Mouse (Mus musculus) CH12.LX (cell line): ENCODE data around the gene Hic2. TPM values are rescaled to one million over a fixed set of nuclear protein-coding genes. Genes with fewer than 3 reads are reported as not detected.

ENCODE experiments used
- DNase-seq: peaks from one replicate; pipeline ENCODE4 v3.0.0-alpha.2; 2013; ENCODE audit errors: extremely low read depth
- H3K27ac ChIP-seq: 2 replicates; pipeline ENCODE4 v1.5.1; 2012; ENCODE audit warnings: low read depth, mild to moderate bottlenecking, control low read depth, moderate library complexity; ENCODE audit not compliant: insufficient read depth
- H3K27me3 ChIP-seq: replicated peaks from 2 replicates; pipeline ENCODE3; 2012; ENCODE audit warnings: inconsistent platforms
- H3K36me3 ChIP-seq, 2 experiments: replicated peaks in 1 of 2; 2 replicates each; pipeline versions ENCODE3 to v1.6.1; 2012; ENCODE audit warnings: inconsistent platforms in 1 of 2, low read length in 1 of 2, mild to moderate bottlenecking in 1 of 2, mixed read lengths in 1 of 2, moderate library complexity in 1 of 2; ENCODE audit not compliant: control insufficient read depth in 1 of 2, insufficient read depth in 1 of 2
- H3K4me1 ChIP-seq, 2 experiments: 2 replicates each; pipeline ENCODE4 v1.6.1; 2012; ENCODE audit warnings: inconsistent platforms in 1 of 2, moderate library complexity in 1 of 2; ENCODE audit not compliant: insufficient read depth in 2 of 2, control insufficient read depth in 1 of 2
- H3K4me2 ChIP-seq: 2 replicates; pipeline ENCODE4 v1.6.1; 2012; ENCODE audit warnings: low read depth, mild to moderate bottlenecking, control low read depth; ENCODE audit not compliant: poor library complexity, insufficient read depth, severe bottlenecking
- H3K4me3 ChIP-seq, 3 experiments: fragments of 150-350 bp in 1 of 3; sonication (generic) in 1 of 3; replicated peaks in 1 of 3; 2 replicates each; pipeline versions ENCODE3 to v1.5.1; 2011 to 2012; ENCODE audit warnings: low read depth in 2 of 3, low read length in 2 of 3, mild to moderate bottlenecking in 2 of 3, moderate library complexity in 2 of 3, control low read depth in 1 of 3, improper control_type of control experiment in 1 of 3, inconsistent platforms in 1 of 3, mixed read lengths in 1 of 3; ENCODE audit not compliant: poor library complexity in 1 of 3
- H3K79me2 ChIP-seq: replicated peaks from 2 replicates; pipeline ENCODE4 v1.6.1; 2012; ENCODE audit warnings: mild to moderate bottlenecking, moderate library complexity; ENCODE audit not compliant: control insufficient read depth, poor library complexity, insufficient read depth, severe bottlenecking; ENCODE audit errors: extremely low read depth
- H3K9ac ChIP-seq: 2 replicates; pipeline ENCODE4 v1.6.1; 2012; ENCODE audit warnings: low read depth, mild to moderate bottlenecking, control low read depth, moderate library complexity; ENCODE audit not compliant: insufficient read depth
- H3K9me3 ChIP-seq: replicated peaks from 2 replicates; pipeline ENCODE3; 2012; ENCODE audit warnings: low read length, inconsistent platforms, mixed read lengths
- BHLHE40 ChIP-seq: IDR thresholded peaks from 2 replicates; pipeline ENCODE4 v1.6.1; 2011; ENCODE audit warnings: mild to moderate bottlenecking, low read depth, low read length, improper control_type of control experiment
- E2F4 ChIP-seq: IDR thresholded peaks from 2 replicates; pipeline ENCODE4 v1.6.1; 2011; ENCODE audit warnings: low read depth, low read length, improper control_type of control experiment; ENCODE audit not compliant: insufficient replicate concordance
- ETS1 ChIP-seq: conservative IDR thresholded peaks from 2 replicates; pipeline ENCODE4 v1.6.1; 2012; ENCODE audit warnings: low read depth, mild to moderate bottlenecking, inconsistent platforms, low read length, improper control_type of control experiment, moderate library complexity
- GABPA ChIP-seq: IDR thresholded peaks from 2 replicates; pipeline ENCODE4 v1.6.1; 2012; ENCODE audit warnings: low read depth, low read length, improper control_type of control experiment, inconsistent platforms; ENCODE audit not compliant: insufficient replicate concordance
- MAZ ChIP-seq: IDR thresholded peaks from 2 replicates; pipeline ENCODE4 v1.6.1; 2012; ENCODE audit warnings: low read depth, mild to moderate bottlenecking, inconsistent platforms, low read length, improper control_type of control experiment, moderate library complexity
- MYC ChIP-seq: IDR thresholded peaks from 2 replicates; pipeline ENCODE4 v1.6.1; 2011; ENCODE audit warnings: low read depth, mild to moderate bottlenecking, improper control_type of control experiment, low read length
- NRF1 ChIP-seq: IDR thresholded peaks from 2 replicates; pipeline ENCODE4 v1.6.1; 2014; ENCODE audit warnings: low read depth, mild to moderate bottlenecking, inconsistent platforms, low read length, improper control_type of control experiment, moderate library complexity
- PAX5 ChIP-seq: IDR thresholded peaks from 2 replicates; pipeline ENCODE4 v1.6.1; 2012; ENCODE audit warnings: low read length, inconsistent platforms, mixed read lengths
- RAD21 ChIP-seq: IDR thresholded peaks from 2 replicates; pipeline ENCODE4 v1.6.1; 2011; ENCODE audit warnings: low read depth, mild to moderate bottlenecking, low read length, improper control_type of control experiment, moderate library complexity
- RCOR1 ChIP-seq: conservative IDR thresholded peaks from 2 replicates; pipeline ENCODE4 v1.6.1; 2012; ENCODE audit warnings: low read depth, mild to moderate bottlenecking, inconsistent platforms, low read length, improper control_type of control experiment
- SIN3A ChIP-seq: IDR thresholded peaks from 2 replicates; pipeline ENCODE4 v1.6.1; 2012; ENCODE audit warnings: low read length, improper control_type of control experiment, inconsistent platforms
- TBP ChIP-seq: conservative IDR thresholded peaks from 2 replicates; pipeline ENCODE4 v1.6.1; 2011; ENCODE audit warnings: low read depth, low read length, improper control_type of control experiment
- TCF12 ChIP-seq: IDR thresholded peaks from 2 replicates; pipeline ENCODE4 v1.6.1; 2014; ENCODE audit warnings: low read depth, mild to moderate bottlenecking, inconsistent platforms, low read length, improper control_type of control experiment
- UBTF ChIP-seq: IDR thresholded peaks from 2 replicates; pipeline ENCODE4 v1.6.1; 2012; ENCODE audit warnings: low read depth, mild to moderate bottlenecking, inconsistent platforms, low read length, improper control_type of control experiment, moderate library complexity
- ZMIZ1 ChIP-seq: IDR thresholded peaks from 2 replicates; pipeline ENCODE4 v1.6.1; 2012; ENCODE audit warnings: low read depth, mild to moderate bottlenecking, inconsistent platforms, low read length, improper control_type of control experiment
- ZNF384 ChIP-seq: IDR thresholded peaks from 2 replicates; pipeline ENCODE4 v1.6.1; 2012; ENCODE audit warnings: low read depth, low read length, improper control_type of control experiment, inconsistent platforms
- dilution Hi-C: fragments of 300-500 bp; cut with MboI; formaldehyde crosslinking; loops from 2 replicates; pipeline ENCODE4 v1.14.3; 2020; ENCODE audit warnings: low sequenced_read_pairs; ENCODE audit not compliant: extremely low pct_unique_long_range_greater_than_20kb, extremely low pct_ligation_motif_present
- in situ Hi-C: fragments of 300-500 bp; cut with MboI; formaldehyde crosslinking; loops from 3 replicates; pipeline ENCODE4 v1.14.3; 2019; ENCODE audit warnings: low sequenced_read_pairs, low pct_ligation_motif_present, low pct_unique_long_range_greater_than_20kb, mixed read lengths
- polyA plus RNA-seq: library from polyadenylated mRNA; unstranded; fragments of >175 nt; gene quantifications from 2 replicates; pipeline ENCODE4 v1.2.1, GENCODE M21; 2012; ENCODE audit warnings: low read depth; ENCODE audit not compliant: insufficient read length
- total RNA-seq, 2 experiments: library from RNA; depleted of rRNA; stranded (reverse); fragments of 300-350 nt in 1 of 2; fragments of >200 nt in 1 of 2; gene quantifications; 2 replicates each; pipeline ENCODE4 v1.2.3; 2012 to 2014

Gene Hic2
- total and polyA plus RNA-seq, 3 experiments: 6.2 to 9.6 (median 8.1) TPM

DNA sequence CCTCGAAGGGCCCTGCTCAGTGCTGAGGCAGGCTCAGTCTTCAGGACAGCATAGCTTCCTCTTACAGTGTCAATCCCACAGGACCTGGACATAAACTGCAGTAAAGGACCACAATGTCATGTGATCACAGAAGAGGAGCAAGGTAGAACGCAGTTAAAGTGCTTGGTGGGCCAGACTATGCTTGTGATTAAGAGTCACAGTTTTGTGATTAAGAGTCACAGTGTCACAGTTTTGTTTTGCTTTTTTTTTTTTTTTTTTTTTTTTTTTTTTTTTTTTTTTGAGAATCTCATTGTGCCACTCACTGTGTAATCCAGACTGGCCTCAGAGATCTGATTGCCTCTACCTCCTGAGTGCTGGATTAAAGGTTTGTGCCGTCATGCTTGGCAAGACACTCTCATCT lies 32.7 kb downstream of the Hic2 start:
- no peak for DNase-seq
- Histone ChIP-seq H3K9me3 (peaks cover 6% of the 10 kb centered on the region), H3K9ac (no peak overlapping the region), H3K4me1 (peaks cover under 1 to 8% of the 10 kb centered on the region in 2 experiments; a peak in 2 of 4 replicates), H3K4me2 (no peak overlapping the region), H3K36me3 (peaks cover 8 to 17% of the 10 kb centered on the region in 2 experiments), H3K27ac (no peak overlapping the region), H3K79me2 (no peaks in the 10 kb centered on the region), H3K27me3 (no peaks in the 10 kb centered on the region), H3K4me3 (no peak overlapping the region)
- in situ Hi-C loops (no loop called here), dilution Hi-C loops (no loop called here)
- TF ChIP-seq ZNF384 (peak; percentile 51; the same call in 1 of the 2 replicates), SIN3A (no peak)

DNA sequence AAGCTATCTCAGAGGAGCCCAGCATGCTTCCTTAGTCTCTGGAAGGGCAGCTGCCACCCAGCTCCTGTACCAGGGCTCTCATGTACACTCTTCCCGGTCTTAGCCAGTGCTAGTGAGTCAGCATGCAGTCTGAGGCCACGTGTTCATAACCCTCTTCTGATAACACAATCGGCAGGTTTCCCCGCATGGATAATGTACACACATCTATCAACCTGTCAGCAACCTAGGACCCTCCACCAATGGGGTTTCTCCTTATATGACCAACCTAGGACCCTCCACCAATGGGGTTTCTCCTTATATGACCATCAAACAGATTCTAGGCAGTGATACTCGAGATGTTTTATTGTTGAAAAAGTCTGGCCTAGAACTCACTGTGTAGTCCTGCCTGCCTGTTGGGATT lies 34.6 kb downstream of the Hic2 start:
- no peaks in the 10 kb centered on the region for H3K79me2 ChIP-seq
- peaks cover 0 to 7% of the 10 kb centered on the region in 2 experiments; a peak in 1 of 4 replicates for H3K4me1 ChIP-seq

DNA sequence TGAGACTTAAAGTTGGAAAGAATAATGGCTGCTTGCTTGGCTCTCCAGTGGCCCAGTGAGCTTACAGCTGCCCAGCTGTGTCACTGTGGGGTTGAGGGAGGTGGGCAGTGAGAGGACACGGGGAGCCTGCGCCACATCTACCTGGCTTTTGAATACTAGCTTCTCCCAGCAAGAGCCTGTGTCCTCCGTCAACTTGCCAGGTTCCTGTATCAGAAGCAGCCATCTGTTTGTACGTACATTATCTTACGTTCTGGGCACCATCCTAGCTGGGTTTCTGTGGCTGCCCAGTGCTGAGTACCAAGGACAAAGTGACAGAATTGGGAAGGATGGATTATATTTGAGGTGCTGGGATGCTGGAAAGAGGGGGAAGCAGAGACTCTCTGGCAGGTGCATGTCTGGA lies 36.5 kb downstream of the Hic2 start:
- peaks cover 2% of the 10 kb centered on the region for H3K27me3 ChIP-seq
- H3K36me3 ChIP-seq: peaks cover 0 to 5% of the 10 kb centered on the region in 2 experiments
- TF ChIP-seq SIN3A (no peak), MYC (no peak), MAZ (no peak), GABPA (no peak), BHLHE40 (no peak), TBP (no peak), UBTF (no peak), NRF1 (no peak), RAD21 (no peak), RCOR1 (no peak), ZMIZ1 (no peak), ETS1 (no peak), E2F4 (no peak)
- no peaks in the 10 kb centered on the region for H3K79me2 ChIP-seq
- H3K9ac ChIP-seq: no peak overlapping the region
- H3K9me3 ChIP-seq: peaks cover 6% of the 10 kb centered on the region
- dilution Hi-C loops (no loop called here), in situ Hi-C loops (no loop called here)
- peaks cover 0 to 7% of the 10 kb centered on the region in 2 experiments; a peak in 1 of 4 replicates for H3K4me1 ChIP-seq
- no peak overlapping the region for H3K4me3 ChIP-seq
- no peak for DNase-seq
- no peak overlapping the region for H3K27ac ChIP-seq
- H3K4me2 ChIP-seq: no peak overlapping the region

More for the DNA sequence above, 34.6 kb downstream of the Hic2 start:
- H3K4me2 ChIP-seq: no peak overlapping the region
- no peak overlapping the region for H3K27ac ChIP-seq
- no peak for DNase-seq
- dilution Hi-C loops (no loop called here), in situ Hi-C loops (no loop called here)
- H3K27me3 ChIP-seq: peaks cover 2% of the 10 kb centered on the region
- no peak overlapping the region for H3K4me3 ChIP-seq
- TF ChIP-seq ETS1 (no peak), RAD21 (no peak), TCF12 (no peak), ZNF384 (no peak), PAX5 (no peak)
- TF ChIP-seq, all 38 proteins: peak for 0
- Histone ChIP-seq H3K9ac (no peak overlapping the region), H3K9me3 (peaks cover 6% of the 10 kb centered on the region), H3K36me3 (peaks cover 0 to 5% of the 10 kb centered on the region in 2 experiments)
